Mouse (Mus musculus) lung, postnatal 0 days (tissue): ENCODE data around the gene Ap5m1. TPM values are rescaled to one million over a fixed set of nuclear protein-coding genes. Genes with fewer than 3 reads are reported as not detected.

Experiments used
- ATAC-seq: fragments of 200-750 bp; cut with Nextera tagmentation; 2 replicates; pipeline ENCODE4 v1.8.0; 2017; ENCODE audit warnings: moderate library complexity
- DNase-seq: peaks from one replicate; pipeline ENCODE4 v3.0.0-alpha.2; 2016; ENCODE audit warnings: low spot score
- H3K27ac ChIP-seq: fragments of 300-500 bp; sonication (generic); 2 replicates; pipeline ENCODE4 v1.5.1; 2014; ENCODE audit warnings: antibody characterized with exemption, mild to moderate bottlenecking, low read length, mixed read lengths
- H3K27me3 ChIP-seq: fragments of 300-500 bp; sonication (generic); replicated peaks from 2 replicates; pipeline ENCODE4 v1.6.1; 2014; ENCODE audit warnings: low read length, mixed read lengths; ENCODE audit not compliant: insufficient read depth
- H3K36me3 ChIP-seq: fragments of 300-500 bp; sonication (generic); 2 replicates; pipeline ENCODE4 v1.6.1; 2014; ENCODE audit warnings: low read length, mixed read lengths; ENCODE audit not compliant: insufficient read depth
- H3K4me1 ChIP-seq: fragments of 300-500 bp; sonication (generic); 2 replicates; pipeline ENCODE4 v1.6.1; 2014; ENCODE audit warnings: antibody characterized with exemption, low read depth, low read length, mixed read lengths; ENCODE audit not compliant: insufficient read depth
- H3K4me2 ChIP-seq: fragments of 300-500 bp; sonication (generic); replicated peaks from 2 replicates; pipeline ENCODE4 v1.6.1; 2014; ENCODE audit warnings: low read depth, mild to moderate bottlenecking, low read length, moderate library complexity, mixed read lengths
- H3K4me3 ChIP-seq: fragments of 300-500 bp; sonication (generic); 2 replicates; pipeline ENCODE4 v1.5.1; 2014; ENCODE audit warnings: low read depth, low read length
- H3K9ac ChIP-seq: fragments of 300-500 bp; sonication (generic); replicated peaks from 2 replicates; pipeline ENCODE4 v1.6.1; 2014; ENCODE audit warnings: low read depth, mild to moderate bottlenecking
- H3K9me3 ChIP-seq: fragments of 300-500 bp; sonication (generic); 2 replicates; pipeline ENCODE4 v1.6.1; 2016; ENCODE audit warnings: low read length, mixed read lengths
- CTCF ChIP-seq: IDR thresholded peaks from 2 replicates; pipeline ENCODE4 v1.5.1; 2016; ENCODE audit warnings: antibody characterized with exemption, mild to moderate bottlenecking
- EP300 ChIP-seq: IDR thresholded peaks from 2 replicates; pipeline ENCODE4 v1.6.1; 2016; ENCODE audit warnings: antibody characterized with exemption, mild to moderate bottlenecking, control low read depth
- WGBS: fragments of 180-500 bp; shearing (Covaris S2); extraction: QIAGEN DNeasy Blood & Tissue Kit; methylation state at CpG from one replicate; pipeline ENCODE4 v1.1.7; 2014; 5-methylcytosine and 5-hydroxymethylcytosine counted together
- polyA plus RNA-seq: library from polyadenylated mRNA; unstranded; fragments of >200 nt; fragmentation: Nextera tagmentation; extraction: Ambion mirVana; gene quantifications from 2 replicates; pipeline ENCODE4 v1.2.1, GENCODE M21; 2015

Gene Ap5m1
- polyA plus RNA-seq, 1 experiment from 2014 or later, result 17.9 TPM

DNA sequence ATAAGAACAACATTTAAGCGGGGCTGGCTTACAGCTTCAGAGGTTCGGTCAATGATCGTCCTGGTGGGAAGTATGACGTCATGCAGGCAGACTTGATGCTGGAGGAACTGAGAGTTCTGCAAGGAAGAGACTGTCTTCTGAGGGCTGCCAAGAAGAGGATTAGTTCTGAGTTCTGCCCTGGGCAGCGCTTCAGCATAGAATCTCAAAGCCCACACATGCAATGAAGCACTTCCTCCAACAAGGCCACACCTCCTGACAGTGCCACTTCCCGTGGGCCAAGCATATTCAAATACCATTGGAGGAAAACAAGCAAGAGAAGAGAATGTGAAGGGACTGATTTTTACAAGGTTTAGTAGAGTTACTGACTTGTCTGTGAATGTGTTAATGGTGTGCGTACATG lies 74.9 kb downstream of the Ap5m1 start:
- Histone ChIP-seq H3K36me3 (no peaks in the 10 kb centered on the region), H3K9ac (no peak overlapping the region), H3K27ac (no peak overlapping the region), H3K9me3 (no peaks in the 10 kb centered on the region), H3K27me3 (no peaks in the 10 kb centered on the region), H3K4me2 (no peak overlapping the region), H3K4me1 (no peaks in the 10 kb centered on the region), H3K4me3 (no peak overlapping the region)
- no peak for DNase-seq
- no peak for TF ChIP-seq CTCF
- no peak for TF ChIP-seq EP300
- 84% methylated on average over 7 of the region's 7 CpGs for WGBS
- ATAC-seq, result no peak

Other genes starting within 250 kb of the Ap5m1 start
- 26.7 and 28.6 TPM in 2 replicates for gene Exoc5, start 556 bp downstream of the Ap5m1 start, polyA plus RNA-seq
- 6.2 and 7.5 TPM in 2 replicates for gene Naa30, start 106.1 kb downstream of the Ap5m1 start, polyA plus RNA-seq
- gene ccdc198, start 179.4 kb downstream of the Ap5m1 start, polyA plus RNA-seq, result 0.13 and 0.19 TPM in 2 replicates